In genomic region chr10:4738311-4738710, GRCm38 (mm10) we compare ENCODE assay signal across 32 mouse cellular contexts.
"Had no signal": no experiment of that assay in that cellular context is flagged by ENCODE, and none has a peak within 500 bp of the region (broad histone marks: within the 10 kb centered on the region; RNA-seq: fewer than 3 reads in every experiment).

No protein-coding gene starts in this region.

- H3K4me1 ChIP-seq: limb, embryonic 12.5 days; limb, embryonic 13.5 days; limb, embryonic 15.5 days; liver, embryonic 12.5 days; liver, embryonic 13.5 days; liver, embryonic 15.5 days; lung, embryonic 15.5 days; midbrain, embryonic 10.5 days; midbrain, embryonic 12.5 days; midbrain, embryonic 13.5 days; midbrain, embryonic 15.5 days; neural tube, embryonic 12.5 days; neural tube, embryonic 13.5 days had no signal

- H3K27ac ChIP-seq: limb, embryonic 10.5 days; limb, embryonic 12.5 days; limb, embryonic 13.5 days; limb, embryonic 15.5 days; liver, embryonic 12.5 days; liver, embryonic 13.5 days; liver, embryonic 14.5 days; liver, embryonic 15.5 days; lung, embryonic 15.5 days; macrophage; midbrain, embryonic 10.5 days; midbrain, embryonic 12.5 days; midbrain, embryonic 13.5 days; midbrain, embryonic 15.5 days; neural tube, embryonic 12.5 days; neural tube, embryonic 13.5 days had no signal

- H3K4me2 ChIP-seq: limb, embryonic 12.5 days; limb, embryonic 13.5 days; limb, embryonic 15.5 days; liver, embryonic 11.5 days; liver, embryonic 12.5 days; liver, embryonic 13.5 days; liver, embryonic 15.5 days; lung, embryonic 14.5 days; lung, embryonic 15.5 days; midbrain, embryonic 11.5 days; midbrain, embryonic 12.5 days; midbrain, embryonic 13.5 days; midbrain, embryonic 15.5 days; neural tube, embryonic 12.5 days; neural tube, embryonic 13.5 days had no signal

- H3K27me3 ChIP-seq: limb, embryonic 12.5 days; limb, embryonic 13.5 days; limb, embryonic 15.5 days; liver, embryonic 12.5 days; liver, embryonic 13.5 days; liver, embryonic 15.5 days; lung, embryonic 15.5 days; midbrain, embryonic 12.5 days; midbrain, embryonic 13.5 days; midbrain, embryonic 15.5 days; neural tube, embryonic 12.5 days; neural tube, embryonic 13.5 days had no signal

- ATAC-seq: liver, embryonic 12.5 days; lung, postnatal 0 days; midbrain, embryonic 13.5 days; midbrain, embryonic 15.5 days; midbrain, embryonic 16.5 days had no signal

- H3K36me3 ChIP-seq: limb, embryonic 10.5 days; limb, embryonic 12.5 days; limb, embryonic 13.5 days; limb, embryonic 15.5 days; liver, embryonic 12.5 days; liver, embryonic 13.5 days; liver, embryonic 15.5 days; lung, embryonic 15.5 days; midbrain, embryonic 10.5 days; midbrain, embryonic 12.5 days; midbrain, embryonic 13.5 days; midbrain, embryonic 15.5 days; neural tube, embryonic 12.5 days; neural tube, embryonic 13.5 days had no signal

- H3K9ac ChIP-seq: limb, embryonic 12.5 days; limb, embryonic 13.5 days; limb, embryonic 15.5 days; liver, embryonic 12.5 days; liver, embryonic 13.5 days; liver, embryonic 14.5 days; liver, embryonic 15.5 days; lung, embryonic 14.5 days; lung, embryonic 15.5 days; midbrain, embryonic 12.5 days; midbrain, embryonic 13.5 days; midbrain, embryonic 15.5 days; neural tube, embryonic 12.5 days; neural tube, embryonic 13.5 days had no signal

- DNase-seq: left cerebral cortex, postnatal 4 days; liver; liver, embryonic 13.5 days; lung, adult 18-20 months; lung, adult 2 months; lung, embryonic 14.5 days; lung, postnatal 10 days; lung, postnatal 14 days; lung, postnatal 36 days; lung, postnatal 4 days; midbrain, embryonic 14.5 days had no signal

- H3K9me3 ChIP-seq: limb, embryonic 10.5 days; limb, embryonic 12.5 days; limb, embryonic 13.5 days; limb, embryonic 15.5 days; liver, embryonic 12.5 days; liver, embryonic 13.5 days; liver, embryonic 15.5 days; lung, embryonic 15.5 days; megakaryocyte, embryonic 14.5 days; midbrain, embryonic 10.5 days; midbrain, embryonic 12.5 days; midbrain, embryonic 13.5 days; midbrain, embryonic 15.5 days; neural tube, embryonic 12.5 days; neural tube, embryonic 13.5 days had no signal

- H3K4me3 ChIP-seq: limb, embryonic 10.5 days; limb, embryonic 12.5 days; limb, embryonic 13.5 days; limb, embryonic 15.5 days; liver, embryonic 12.5 days; liver, embryonic 13.5 days; liver, embryonic 15.5 days; lung, embryonic 15.5 days; megakaryocyte, embryonic 14.5 days; midbrain, embryonic 10.5 days; midbrain, embryonic 12.5 days; midbrain, embryonic 13.5 days; midbrain, embryonic 15.5 days; myocyte; neural tube, embryonic 12.5 days; neural tube, embryonic 13.5 days had no signal
